20 mouse cellular contexts compared by ENCODE assay signal in genomic region chr1:105977446-105978094, GRCm38 (mm10). TPM values are rescaled to one million over a fixed set of nuclear protein-coding genes. Genes with fewer than 3 reads are reported as not detected.
DNase-seq lines count a peak whose midpoint lies in the region; ATAC-seq and TF ChIP-seq lines count a peak whose summit lies in the region.
"Had no signal": no experiment of that assay in that cellular context is flagged by ENCODE, and none has a peak within 500 bp of the region (broad histone marks: within the 10 kb centered on the region; RNA-seq: fewer than 3 reads in every experiment).

No protein-coding gene starts in this region.

- H3K36me3 ChIP-seq in kidney, postnatal 0 days (ENCODE audit: insufficient read depth, low read length): no peaks in the 10 kb centered on the region
- H3K36me3 ChIP-seq in liver, embryonic 15.5 days (replicated peaks): no peaks in the 10 kb centered on the region
- no peaks in the 10 kb centered on the region for H3K36me3 ChIP-seq in stomach, postnatal 0 days (ENCODE audit: control insufficient read depth, insufficient read depth, low read length)
- H3K36me3 ChIP-seq: embryonic facial prominence, embryonic 15.5 days; neural tube, embryonic 15.5 days had no signal

- no peak for TF ChIP-seq EP300 in stomach, postnatal 0 days (optimal IDR thresholded peaks at IDR 0.05)

- no peak for TF ChIP-seq CTCF in Patski (IDR thresholded peaks at IDR 0.05)
- no peak for TF ChIP-seq CTCF in kidney, postnatal 0 days (IDR thresholded peaks at IDR 0.05; ENCODE audit: low read depth)
- no peak for TF ChIP-seq CTCF in stomach, postnatal 0 days (IDR thresholded peaks at IDR 0.05; ENCODE audit: low read depth)

- no peak for DNase-seq in Patski (ENCODE audit: low read depth, low spot score)
- peak; percentile 50 for DNase-seq in brain, adult 2 months (ENCODE audit: low read depth, low spot score)
- DNase-seq in kidney, postnatal 0 days (ENCODE audit: low spot score): no peak
- no peak for DNase-seq in stomach, postnatal 0 days (ENCODE audit: low spot score)
- no peak for DNase-seq in B cell, adult 2 months
- DNase-seq in retina, embryonic 14.5 days (ENCODE audit: low spot score): no peak
- DNase-seq: cerebellum, postnatal 14 days; embryo, embryonic 11 days; gastrocnemius, postnatal 25 days; heart, postnatal 14 days; lung, adult 2 months; lung, postnatal 4 days; midbrain, embryonic 14.5 days; thymus, adult 18-20 months had no signal

- H3K27ac ChIP-seq in kidney, postnatal 0 days: 0 out of 2 replicates have a peak overlapping the region, but pooled peaks have one; percentile 21
- H3K27ac ChIP-seq in liver, embryonic 15.5 days (replicated peaks): peak overlapping the region; percentile 49
- H3K27ac ChIP-seq in stomach, postnatal 0 days (replicated peaks): no peak overlapping the region
- H3K27ac ChIP-seq: embryonic facial prominence, embryonic 15.5 days; hindbrain, embryonic 14.5 days; neural tube, embryonic 15.5 days had no signal

- peaks cover 7% of the 10 kb centered on the region; the same call in 1 of the 2 replicates for H3K4me1 ChIP-seq in kidney, postnatal 0 days (replicated peaks; ENCODE audit: insufficient read depth, low read length)
- peaks cover 15% of the 10 kb centered on the region; the same call in 1 of the 2 replicates for H3K4me1 ChIP-seq in liver, embryonic 15.5 days (replicated peaks)
- H3K4me1 ChIP-seq in stomach, postnatal 0 days (replicated peaks; ENCODE audit: control insufficient read depth, insufficient read depth): no peaks in the 10 kb centered on the region
- H3K4me1 ChIP-seq: embryonic facial prominence, embryonic 15.5 days; neural tube, embryonic 15.5 days had no signal

- in situ Hi-C loops in Patski (cut with MboI; ENCODE audit: low pct_unique_long_range_greater_than_20kb): no loop called here

- no peak overlapping the region for H3K4me2 ChIP-seq in kidney, postnatal 0 days (ENCODE audit: low read length)
- no peak overlapping the region for H3K4me2 ChIP-seq in liver, embryonic 15.5 days
- H3K4me2 ChIP-seq in stomach, postnatal 0 days (replicated peaks; ENCODE audit: low read depth): no peak overlapping the region
- H3K4me2 ChIP-seq: embryonic facial prominence, embryonic 15.5 days; heart, embryonic 11.5 days; hindbrain, embryonic 14.5 days; neural tube, embryonic 15.5 days had no signal

- H3K4me3 ChIP-seq in kidney, postnatal 0 days (replicated peaks; ENCODE audit: low read depth, low read length): no peak overlapping the region
- H3K4me3 ChIP-seq in liver, embryonic 15.5 days (replicated peaks): no peak overlapping the region
- no peak overlapping the region for H3K4me3 ChIP-seq in stomach, postnatal 0 days (ENCODE audit: low read depth, low read length)
- H3K4me3 ChIP-seq: embryonic facial prominence, embryonic 15.5 days; myocyte; neural tube, embryonic 15.5 days had no signal

- CTCF ChIA-PET in Patski (lab: Charles Lee): interaction anchor here (1.2 kb wide), 1 partner anchor 15 kb away, joined by 3 read pairs; no protein-coding TSS in a partner anchor

- H3K9me3 ChIP-seq in kidney, postnatal 0 days (replicated peaks; ENCODE audit: low read length): no peaks in the 10 kb centered on the region
- no peaks in the 10 kb centered on the region for H3K9me3 ChIP-seq in liver, embryonic 15.5 days (replicated peaks)
- H3K9me3 ChIP-seq in stomach, postnatal 0 days (ENCODE audit: control insufficient read depth, low read length): no peaks in the 10 kb centered on the region
- H3K9me3 ChIP-seq: embryonic facial prominence, embryonic 15.5 days; neural tube, embryonic 15.5 days had no signal

- no peak overlapping the region for H3K9ac ChIP-seq in kidney, postnatal 0 days (ENCODE audit: low read depth, low read length)
- no peak overlapping the region for H3K9ac ChIP-seq in liver, embryonic 15.5 days
- no peak overlapping the region for H3K9ac ChIP-seq in stomach, postnatal 0 days (ENCODE audit: low read length)
- H3K9ac ChIP-seq: embryonic facial prominence, embryonic 15.5 days; hindbrain, embryonic 14.5 days; neural tube, embryonic 15.5 days had no signal

- WGBS in kidney, postnatal 0 days: 59% methylated on average over 7 of the region's 7 CpGs
- 71% methylated on average over 7 of the region's 7 CpGs for WGBS in liver, embryonic 15.5 days (ENCODE audit: insufficient replicate concordance)
- 69% methylated on average over 7 of the region's 7 CpGs for WGBS in stomach, postnatal 0 days

- POLR2A ChIA-PET in Patski (lab: Charles Lee): interaction anchor here (1.3 kb wide), 1 partner anchor 12 kb away, joined by 6 read pairs; the partner anchor contains the start of gene Zcchc2

- H3K27me3 ChIP-seq in Patski: no peaks in the 10 kb centered on the region
- no peaks in the 10 kb centered on the region for H3K27me3 ChIP-seq in kidney, postnatal 0 days (ENCODE audit: insufficient read depth, low read length)
- H3K27me3 ChIP-seq in liver, embryonic 15.5 days: no peaks in the 10 kb centered on the region
- no peaks in the 10 kb centered on the region for H3K27me3 ChIP-seq in stomach, postnatal 0 days (ENCODE audit: control insufficient read depth, insufficient read depth, low read length)
- H3K27me3 ChIP-seq: embryonic facial prominence, embryonic 15.5 days; neural tube, embryonic 15.5 days had no signal

- ATAC-seq in Patski: peak; percentile 67
- ATAC-seq in kidney, postnatal 0 days (replicated peaks; ENCODE audit: low FRiP score, low read depth): peak; percentile 79
- peak; percentile 54 for ATAC-seq in liver, embryonic 15.5 days (ENCODE audit: insufficient read depth)
- ATAC-seq in stomach, postnatal 0 days (ENCODE audit: low FRiP score, low TSS enrichment): no peak

RNA-seq across cellular contexts. Expression of gene Zcchc2, which starts 12.6 kb away (rescaled TPM):
- 14.1 TPM for polyA plus RNA-seq in Patski (2021)
- polyA plus RNA-seq in kidney, postnatal 0 days (2015; fragmentation: Nextera tagmentation; extraction: Ambion mirVana): 2.5 and 2.6 TPM in 2 replicates
- 1.0 and 1.2 TPM in 2 replicates for polyA plus RNA-seq in liver, embryonic 15.5 days (2015; fragmentation: Nextera tagmentation; extraction: Ambion mirVana)
- polyA plus RNA-seq in stomach, postnatal 0 days (2015; fragmentation: Nextera tagmentation; extraction: Ambion mirVana): 1.2 and 1.5 TPM in 2 replicates
